Mouse (Mus musculus) liver (tissue): ENCODE results near the gene Gm9602.
"Not testable (repeated sequence)": the region's sequence is repeated elsewhere in the genome, so short reads cannot be mapped to it uniquely, and the experiment has no call there.

ENCODE experiments used
- DNase-seq: peaks from one replicate; pipeline ENCODE4 v3.0.0-alpha.2; 2020; ENCODE audit warnings: mixed read lengths

The Gm9602 gene

GRCm38 (mm10) chr14:4776037-4776436 lies at the start of gene Gm9602:
Gene Gm9602, plus strand, starts transcription at chr14:4776337.
- not testable (repeated sequence) for DNase-seq

GRCm38 (mm10) chr14:4806421-4806820 lies 30.3 kb downstream of the Gm9602 start:
- not testable (repeated sequence) for DNase-seq

- DNase-seq: not testable (repeated sequence)
Measured at GRCm38 (mm10) chr14:4821950-4822349, 45.8 kb downstream of the Gm9602 start.
